Mouse (Mus musculus): ENCODE results near the gene Adgra1. TPM values are rescaled to one million over a fixed set of nuclear protein-coding genes. Genes with fewer than 3 reads are reported as not detected.

The Adgra1 gene
- total RNA-seq, 2 experiments from 2014 or later: 0.05 TPM; not detected in 1

DNA sequence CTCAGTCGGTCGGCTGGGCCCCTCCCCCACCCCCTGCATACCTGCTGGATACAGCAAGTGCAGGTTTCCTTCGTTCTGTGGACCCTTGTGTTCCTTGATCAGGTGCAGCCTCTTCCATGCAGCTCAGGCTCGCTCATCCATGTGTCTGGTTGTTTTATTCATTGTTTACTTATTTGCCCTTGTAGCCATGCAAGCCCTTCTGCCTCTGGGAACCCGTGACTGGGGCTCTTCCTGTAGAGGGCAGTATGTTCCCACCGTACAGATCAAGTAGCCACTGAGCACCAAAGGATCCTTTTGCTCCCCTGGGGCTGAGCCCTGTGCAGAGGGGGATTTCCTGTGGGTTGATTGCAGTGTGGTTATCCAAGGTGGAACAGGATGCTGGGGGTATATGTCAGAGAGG, 71.7 kb downstream of the Adgra1 start:
- DNase-seq: peak; percentile 13 to 43

DNA sequence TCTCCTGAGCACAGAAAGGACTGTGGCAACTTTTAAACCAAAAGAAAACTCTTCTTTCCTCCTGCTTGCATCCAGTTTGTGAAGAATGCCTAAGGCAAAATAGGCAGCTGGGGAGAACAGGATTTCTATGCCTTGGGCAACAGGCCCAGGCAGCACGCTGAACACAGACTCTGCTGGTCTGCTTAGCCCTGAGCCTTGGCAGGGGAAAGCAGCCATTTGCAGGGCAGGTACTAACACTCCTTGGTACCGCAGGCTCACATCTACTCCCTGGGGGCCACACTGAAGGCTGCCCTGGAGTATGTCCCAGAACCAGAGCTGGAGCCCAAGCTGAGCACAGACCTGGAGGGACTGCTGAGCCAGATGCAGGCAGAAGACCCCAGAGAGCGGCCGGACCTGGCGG, 74.2 kb downstream of the Adgra1 start:
- no peak for DNase-seq

DNA sequence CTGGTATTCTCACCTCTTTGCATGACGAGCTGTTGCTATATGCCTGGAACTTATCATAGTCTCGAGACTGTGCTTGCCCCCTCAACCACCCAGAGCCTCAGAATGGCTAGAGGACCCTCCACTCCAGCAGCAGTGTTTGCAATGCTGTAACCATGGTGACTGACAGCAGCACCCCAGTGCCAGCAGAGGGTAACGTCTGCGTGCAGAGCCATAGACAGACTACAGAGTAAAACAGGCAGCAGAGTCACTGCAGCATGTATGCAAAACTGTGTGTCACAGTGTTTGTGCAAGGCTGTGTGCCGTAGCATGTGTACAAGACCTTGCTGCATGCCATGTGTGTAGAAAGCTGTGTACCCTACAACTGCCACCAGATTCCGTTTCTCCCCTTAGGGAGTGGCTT, 75.5 kb downstream of the Adgra1 start:
- no peak for DNase-seq

DNA sequence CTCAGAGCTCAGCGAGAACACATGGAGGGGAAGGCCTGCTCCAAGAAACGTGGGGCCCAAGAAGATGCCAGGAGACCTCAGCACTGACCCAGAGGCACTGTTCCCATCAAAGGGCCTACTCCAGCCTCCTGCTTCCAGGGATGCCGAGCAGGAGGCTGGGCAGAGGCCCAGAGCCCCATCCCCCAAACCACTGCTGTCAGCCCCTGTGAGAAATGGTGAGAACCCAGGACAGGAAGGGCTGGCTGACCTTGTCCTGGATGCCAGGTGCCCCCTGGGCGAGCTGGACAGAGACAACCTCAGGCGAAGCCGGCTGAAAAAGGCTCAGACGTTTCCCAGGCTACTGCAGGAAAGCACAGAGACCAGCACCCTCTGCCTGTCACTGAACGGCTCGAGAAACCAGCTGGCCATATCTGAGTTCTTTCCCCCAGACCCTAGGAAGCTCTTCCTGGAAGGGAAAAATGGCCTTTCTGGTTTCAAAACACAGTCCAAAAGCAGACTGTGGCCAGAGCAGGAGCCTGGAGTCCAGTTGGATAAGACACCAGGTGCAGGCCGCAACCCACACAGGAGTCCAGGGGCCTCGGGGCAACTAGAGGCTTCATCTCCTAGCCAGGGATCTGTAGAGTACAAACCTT, 76.3 kb downstream of the Adgra1 start:
- no peak for DNase-seq

DNA sequence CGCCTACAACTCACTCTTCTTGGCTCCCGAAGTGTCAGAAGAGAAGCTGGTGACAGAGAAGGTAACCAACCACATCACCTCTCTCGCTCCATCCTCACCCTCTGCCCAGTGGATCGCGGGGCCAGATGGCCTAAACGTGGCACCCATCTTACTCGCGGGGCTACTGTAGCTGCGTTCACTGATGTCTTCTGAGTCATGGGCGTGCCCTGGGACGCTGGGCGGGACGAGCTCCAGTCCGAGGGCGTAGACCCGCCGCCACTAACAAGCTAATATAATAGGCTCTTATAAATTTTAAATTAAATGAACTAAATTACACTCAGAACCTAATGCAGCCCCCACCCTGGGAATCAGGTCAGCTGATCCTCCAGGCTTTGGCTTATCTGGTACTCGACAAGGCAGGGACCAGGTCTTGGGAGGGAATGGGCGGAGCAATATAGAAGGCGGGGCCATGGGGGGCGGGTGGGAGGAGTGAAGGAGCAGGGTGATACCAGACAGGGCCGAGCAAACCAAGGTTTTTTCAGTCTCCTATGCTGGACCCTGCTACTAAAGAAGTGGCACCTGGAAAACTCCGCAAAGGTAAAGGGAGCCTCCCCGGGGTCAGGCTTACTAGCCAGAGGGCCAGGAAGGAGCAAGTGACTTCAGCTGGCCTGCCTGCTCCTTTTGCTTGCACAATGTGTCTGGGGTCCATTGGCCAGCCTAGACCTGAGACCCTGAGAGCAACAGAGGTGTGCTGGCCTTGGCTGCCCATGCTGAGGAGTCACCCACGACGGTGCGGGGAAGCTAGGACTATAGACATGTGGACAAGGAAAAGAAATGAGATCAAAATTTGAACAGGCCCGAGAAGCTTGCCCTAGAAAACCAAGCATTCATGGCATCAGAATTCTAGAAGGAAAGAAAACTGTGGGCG, 80.4 kb downstream of the Adgra1 start:
- DNase-seq: no peak

GRCm38 (mm10) chr7:139915646-139916257, 81.8 kb downstream of the Adgra1 start:
- no peak for DNase-seq

- DNase-seq: no peak
Measured at GRCm38 (mm10) chr7:139916345-139916744, 82.4 kb downstream of the Adgra1 start.

DNA sequence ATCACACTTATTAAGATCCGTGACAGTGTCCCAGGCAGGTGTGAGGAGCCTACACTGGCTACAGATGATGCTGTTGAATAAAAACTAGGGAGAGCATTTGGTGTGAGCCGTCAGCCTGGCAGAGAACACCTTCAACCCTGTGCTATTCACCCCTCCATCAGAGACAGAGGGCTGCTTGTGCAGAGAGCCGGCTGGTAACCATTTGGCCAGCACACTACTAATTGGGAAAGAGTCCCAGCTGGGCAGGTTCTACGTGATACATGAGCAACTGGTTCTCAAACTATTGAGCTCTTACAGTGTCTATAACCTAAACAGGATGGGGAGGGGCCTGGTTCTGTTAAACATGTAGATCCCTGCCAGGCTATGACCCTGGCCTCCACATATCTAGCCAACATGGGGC, 84.3 kb downstream of the Adgra1 start:
- DNase-seq: no peak

Other genes starting within 250 kb of the Adgra1 start
- under 1 TPM in 1 of 2 experiments, not detected in 1; 0.21 TPM for gene Cfap46, start 150.4 kb upstream of the Adgra1 start, total RNA-seq (2021)
- under 1 TPM in 1 of 2 experiments, not detected in 1; 0.26 TPM for gene Kndc1, start 60.5 kb downstream of the Adgra1 start, total RNA-seq (2021)
- gene Utf1, start 109.6 kb downstream of the Adgra1 start, total RNA-seq (2021): not detected
- not detected for gene 6430531B16Rik, start 144.6 kb downstream of the Adgra1 start, total RNA-seq (2021)
- 1 to 10 TPM in 1 of 2 experiments, under 1 TPM in 1; 0.37 to 2.1 TPM for gene Adam8, start 158.4 kb downstream of the Adgra1 start, total RNA-seq (2021)
- gene Zfp511, start 202.2 kb downstream of the Adgra1 start, total RNA-seq (2021): 1 to 10 TPM; 7.5 to 8.4 TPM
- gene Tubgcp2, start 202.5 kb downstream of the Adgra1 start, total RNA-seq (2021): 10 to 100 TPM; 31.9 to 35.4 TPM
- gene Msx3, start 214.9 kb downstream of the Adgra1 start, total RNA-seq (2021): not detected
- not detected for gene Caly, start 248.4 kb downstream of the Adgra1 start, total RNA-seq (2021)

Measured in heart, adult 18-20 months (tissue).